Mouse (Mus musculus) layer of hippocampus, adult 2 months (tissue): ENCODE measurements around the gene Cnbd2. TPM values are rescaled to one million over a fixed set of nuclear protein-coding genes. Genes with fewer than 3 reads are reported as not detected.

Experiments used
- DNase-seq, 2 experiments: peaks; one replicate each; pipeline ENCODE4 v3.0.0; 2022; ENCODE audit warnings: low spot score in 2 of 2
- H3K27ac ChIP-seq: fragments of 200-600 bp; 2 replicates; pipeline ENCODE4 v1.8.1; 2022
- H3K4me3 ChIP-seq: fragments of 200-600 bp; 2 replicates; pipeline ENCODE4 v1.8.1; 2022; ENCODE audit warnings: mild to moderate bottlenecking
- CTCF ChIP-seq: fragments of 200-600 bp; conservative IDR thresholded peaks from 2 replicates; pipeline ENCODE4 v1.8.1; 2022; ENCODE audit warnings: antibody characterized with exemption, mild to moderate bottlenecking, moderate library complexity
- total RNA-seq, 2 experiments: library from RNA; stranded (reverse); gene quantifications; 2 replicates each; pipeline ENCODE4 v1.2.3; 2021

Gene Cnbd2
- total RNA-seq, 2 experiments from 2014 or later: 5.1 to 5.4 TPM

GRCm38 (mm10) chr2:156370896-156371295 lies 58.8 kb downstream of the Cnbd2 start:
- no peak overlapping the region for H3K4me3 ChIP-seq
- no peak overlapping the region for H3K27ac ChIP-seq
- no peak for DNase-seq
- TF ChIP-seq CTCF: no peak

- Histone ChIP-seq H3K27ac (no peak overlapping the region), H3K4me3 (no peak overlapping the region)
- DNase-seq: no peak
- no peak for TF ChIP-seq CTCF
These were observed 64.9 kb downstream of the Cnbd2 start for GRCm38 (mm10) chr2:156376956-156377355.

- no peak for TF ChIP-seq CTCF
- DNase-seq: peak; percentile 43 to 73
- H3K4me3 ChIP-seq: no peak overlapping the region
- H3K27ac ChIP-seq: peak overlapping the region; percentile 58; the same call in 1 of the 2 replicates
These were observed 67.8 kb downstream of the Cnbd2 start for GRCm38 (mm10) chr2:156379929-156380328.

- DNase-seq: peak; percentile 25 to 30
- peak; percentile 72 for TF ChIP-seq CTCF
- H3K4me3 ChIP-seq: no peak overlapping the region
- no peak overlapping the region for H3K27ac ChIP-seq
These were observed 69.3 kb downstream of the Cnbd2 start for GRCm38 (mm10) chr2:156381350-156381749.

GRCm38 (mm10) chr2:156392461-156393154 lies 80.5 kb downstream of the Cnbd2 start:
- peak overlapping the region; percentile 83 for H3K27ac ChIP-seq

GRCm38 (mm10) chr2:156393155-156393828 lies 81.2 kb downstream of the Cnbd2 start:
- DNase-seq: no peak
- no peak for TF ChIP-seq CTCF
- peak overlapping the region; percentile 83 for H3K27ac ChIP-seq
- peak overlapping the region; percentile 50 for H3K4me3 ChIP-seq

More at GRCm38 (mm10) chr2:156392461-156393154, 80.5 kb downstream of the Cnbd2 start:
- peak overlapping the region; percentile 50 for H3K4me3 ChIP-seq
- DNase-seq: peak; percentile 66 to 78
- TF ChIP-seq CTCF: peak; percentile 13

GRCm38 (mm10) chr2:156394282-156394681 lies 82.2 kb downstream of the Cnbd2 start:
- no peak overlapping the region for H3K4me3 ChIP-seq
- H3K27ac ChIP-seq: no peak overlapping the region
- DNase-seq: no peak
- TF ChIP-seq CTCF: peak; percentile 66

GRCm38 (mm10) chr2:156396096-156396495 lies 84.0 kb downstream of the Cnbd2 start:
- TF ChIP-seq CTCF: no peak
- Histone ChIP-seq H3K4me3 (no peak overlapping the region), H3K27ac (no peak overlapping the region)
- no peak for DNase-seq

- no peak overlapping the region for H3K4me3 ChIP-seq
- TF ChIP-seq CTCF: no peak
- no peak for DNase-seq
- no peak overlapping the region for H3K27ac ChIP-seq
These were observed 85.9 kb downstream of the Cnbd2 start for GRCm38 (mm10) chr2:156397988-156398387.

GRCm38 (mm10) chr2:156399485-156399884 lies 87.4 kb downstream of the Cnbd2 start:
- TF ChIP-seq CTCF: no peak
- no peak overlapping the region for H3K27ac ChIP-seq
- no peak for DNase-seq
- H3K4me3 ChIP-seq: no peak overlapping the region

GRCm38 (mm10) chr2:156401331-156401730 lies 89.2 kb downstream of the Cnbd2 start:
- DNase-seq: peak; percentile 66 to 72
- peak overlapping the region; percentile 78; the same call in 1 of the 2 replicates for H3K27ac ChIP-seq
- TF ChIP-seq CTCF: no peak
- H3K4me3 ChIP-seq: peak overlapping the region; percentile 34; the same call in 1 of the 2 replicates

GRCm38 (mm10) chr2:156402036-156402435 lies 89.9 kb downstream of the Cnbd2 start:
- no peak for TF ChIP-seq CTCF
- no peak overlapping the region for H3K27ac ChIP-seq

GRCm38 (mm10) chr2:156406987-156407386 lies 94.9 kb downstream of the Cnbd2 start:
- no peak for DNase-seq
- Histone ChIP-seq H3K27ac (peak overlapping the region; percentile 23; the same call in 1 of the 2 replicates), H3K4me3 (no peak overlapping the region)
- TF ChIP-seq CTCF: no peak

More at GRCm38 (mm10) chr2:156402036-156402435, 89.9 kb downstream of the Cnbd2 start:
- no peak overlapping the region for H3K4me3 ChIP-seq
- DNase-seq: no peak
